25 mouse cellular contexts compared by ENCODE assay signal in genomic region chr16:91425816-91426215, GRCm38 (mm10). TPM values are rescaled to one million over a fixed set of nuclear protein-coding genes. Genes with fewer than 3 reads are reported as not detected.
DNase-seq lines count a peak whose midpoint lies in the region; ATAC-seq and TF ChIP-seq lines count a peak whose summit lies in the region.
"Had no signal": no experiment of that assay in that cellular context is flagged by ENCODE, and none has a peak within 500 bp of the region (broad histone marks: within the 10 kb centered on the region; RNA-seq: fewer than 3 reads in every experiment).

No protein-coding gene starts in this region.

- H3K4me2 ChIP-seq in liver, embryonic 13.5 days = no peak overlapping the region
- no peak overlapping the region for H3K4me2 ChIP-seq in intestine, postnatal 0 days (replicated peaks; ENCODE audit: low read depth)
- H3K4me2 ChIP-seq: embryonic facial prominence, embryonic 13.5 days; embryonic facial prominence, embryonic 15.5 days; forebrain, embryonic 12.5 days had no signal

- no peaks in the 10 kb centered on the region for H3K9me3 ChIP-seq in liver, embryonic 13.5 days (replicated peaks)
- no peaks in the 10 kb centered on the region for H3K9me3 ChIP-seq in intestine, postnatal 0 days (ENCODE audit: control insufficient read depth)
- H3K9me3 ChIP-seq: embryonic facial prominence, embryonic 13.5 days; forebrain, embryonic 12.5 days had no signal

- no peak for ATAC-seq in liver, embryonic 13.5 days (ENCODE audit: low read depth)
- ATAC-seq in intestine, postnatal 0 days = no peak
- ATAC-seq: forebrain, embryonic 14.5 days; forebrain, embryonic 16.5 days had no signal

- 93% methylated on average over 6 of the region's 6 CpGs for WGBS in liver, embryonic 13.5 days (ENCODE audit: insufficient replicate concordance)
- 95% methylated on average over 6 of the region's 6 CpGs for WGBS in intestine, postnatal 0 days

- H3K9ac ChIP-seq in liver, embryonic 13.5 days = no peak overlapping the region
- H3K9ac ChIP-seq in intestine, postnatal 0 days (ENCODE audit: low read depth, low read length) = no peak overlapping the region
- H3K9ac ChIP-seq: embryonic facial prominence, embryonic 13.5 days; embryonic facial prominence, embryonic 15.5 days; forebrain, embryonic 12.5 days had no signal

- peaks cover 65% of the 10 kb centered on the region for H3K36me3 ChIP-seq in liver, embryonic 13.5 days
- peaks cover 64% of the 10 kb centered on the region for H3K36me3 ChIP-seq in intestine, postnatal 0 days (ENCODE audit: control insufficient read depth, insufficient read depth)
- H3K36me3 ChIP-seq: forebrain, embryonic 10.5 days; forebrain, embryonic 12.5 days had no signal

- no peak for DNase-seq in liver, embryonic 13.5 days
- DNase-seq in liver (no peak), ES-CJ7 (ENCODE audit: low read depth, low spot score) (peak; percentile 29), ZHBTc4 (ENCODE audit: low read depth, low spot score) (peak; percentile 57)
- no peak for DNase-seq in cerebellum, postnatal 14 days
- DNase-seq: adrenal gland, adult 2 months; adrenal gland, postnatal 10 days; adrenal gland, postnatal 25 days; cerebellum, adult 11 months; cerebellum, adult 18-20 months; cerebellum, adult 9-10 months; cerebellum, postnatal 10 days; cerebellum, postnatal 36 days; embryo, embryonic 11 days had no signal

- H3K27ac ChIP-seq in liver, embryonic 13.5 days = 0 out of 2 replicates have a peak overlapping the region, but pooled peaks have one; percentile 4
- H3K27ac ChIP-seq in intestine, postnatal 0 days (ENCODE audit: low read depth, low read length) = no peak overlapping the region
- H3K27ac ChIP-seq: embryonic facial prominence, embryonic 13.5 days; embryonic facial prominence, embryonic 15.5 days; forebrain, embryonic 10.5 days; forebrain, embryonic 12.5 days had no signal

- no peaks in the 10 kb centered on the region for H3K4me1 ChIP-seq in liver, embryonic 13.5 days (replicated peaks)
- no peaks in the 10 kb centered on the region for H3K4me1 ChIP-seq in intestine, postnatal 0 days (replicated peaks; ENCODE audit: control insufficient read depth, insufficient read depth, low read length)
- H3K4me1 ChIP-seq: embryonic facial prominence, embryonic 15.5 days; forebrain, embryonic 10.5 days; forebrain, embryonic 12.5 days had no signal

- H3K4me3 ChIP-seq in liver, embryonic 13.5 days (replicated peaks) = no peak overlapping the region
- no peak overlapping the region for H3K4me3 ChIP-seq in intestine, postnatal 0 days (ENCODE audit: low read depth, low read length)
- H3K4me3 ChIP-seq: embryonic facial prominence, embryonic 13.5 days; embryonic facial prominence, embryonic 15.5 days; erythroblast, embryonic 14.5 days; forebrain, embryonic 10.5 days; forebrain, embryonic 12.5 days had no signal

- no peak for TF ChIP-seq CTCF in intestine, postnatal 0 days (IDR thresholded peaks at IDR 0.05; ENCODE audit: low read depth)

- no peaks in the 10 kb centered on the region for H3K27me3 ChIP-seq in liver, embryonic 13.5 days
- H3K27me3 ChIP-seq in intestine, postnatal 0 days (replicated peaks; ENCODE audit: control insufficient read depth, insufficient read depth, low read length) = no peaks in the 10 kb centered on the region
- H3K27me3 ChIP-seq: embryonic facial prominence, embryonic 13.5 days; embryonic facial prominence, embryonic 15.5 days; forebrain, embryonic 12.5 days had no signal

RNA-seq across cellular contexts. Expression of gene Il10rb, which starts 19.9 kb away (rescaled TPM):
- polyA plus RNA-seq in liver, embryonic 13.5 days (2015; fragmentation: Nextera tagmentation; extraction: Ambion mirVana) = 25.0 and 28.1 TPM in 2 replicates
- polyA plus RNA-seq in intestine, postnatal 0 days (2015; fragmentation: Nextera tagmentation; extraction: Ambion mirVana) = 123 and 124 TPM in 2 replicates

RNA-seq across cellular contexts. Expression of gene Gm21970, which starts 34.3 kb away (rescaled TPM):
- polyA plus RNA-seq in liver, embryonic 13.5 days (2015; fragmentation: Nextera tagmentation; extraction: Ambion mirVana) = not detected in 2 replicates
- polyA plus RNA-seq in intestine, postnatal 0 days (2015; fragmentation: Nextera tagmentation; extraction: Ambion mirVana) = not detected in 2 replicates
- polyA plus RNA-seq: adrenal gland, adult 2 months; C2C12; embryonic facial prominence, embryonic 11.5 days; embryonic facial prominence, embryonic 13.5 days; embryonic facial prominence, embryonic 15.5 days; erythroblast, embryonic 14.5 days; forebrain, embryonic 10.5 days; forebrain, embryonic 12.5 days; forebrain, embryonic 14.5 days; forebrain, embryonic 16.5 days; frontal cortex, adult 2 months had no signal

RNA-seq across cellular contexts. Expression of gene Ifnar2, which starts 53.2 kb away (rescaled TPM):
- polyA plus RNA-seq in liver, embryonic 13.5 days (2015; fragmentation: Nextera tagmentation; extraction: Ambion mirVana) = 67.4 and 74.0 TPM in 2 replicates
- 68.4 and 75.5 TPM in 2 replicates for polyA plus RNA-seq in intestine, postnatal 0 days (2015; fragmentation: Nextera tagmentation; extraction: Ambion mirVana)

RNA-seq across cellular contexts. Expression of gene Ifnar1, which starts 59.2 kb away (rescaled TPM):
- polyA plus RNA-seq in liver, embryonic 13.5 days (2015; fragmentation: Nextera tagmentation; extraction: Ambion mirVana) = 18.0 and 19.1 TPM in 2 replicates
- 18.2 and 21.6 TPM in 2 replicates for polyA plus RNA-seq in intestine, postnatal 0 days (2015; fragmentation: Nextera tagmentation; extraction: Ambion mirVana)

Comparison
In these comparisons a context has a peak if more than half of its experiments do, and no peak if none do; other contexts are left out.
1. DNase-seq: peak in ES-CJ7 (single experiment) and ZHBTc4 (single experiment); none in liver, embryonic 13.5 days (single experiment), liver (single experiment) and cerebellum, postnatal 14 days (0 of 2).